Mouse (Mus musculus) T-helper 2 cell (primary cell): ENCODE results near the gene Phactr1.

Experiments used
- in situ Hi-C: fragments of 300-600 bp; cut with MboI, MseI; formaldehyde crosslinking; loops from one replicate; pipeline ENCODE4 v1.15.1; 2025; ENCODE audit warnings: high pct_unique_total_duplicates

Phactr1 gene

GRCm38 (mm10) chr13:42976144-42976543, 295.7 kb downstream of the Phactr1 start:
- in situ Hi-C loops = no loop called here

- in situ Hi-C loops = no loop called here
These were observed 296.5 kb downstream of the Phactr1 start for GRCm38 (mm10) chr13:42976967-42977366.

GRCm38 (mm10) chr13:42980581-42980980, 300.2 kb downstream of the Phactr1 start:
- in situ Hi-C loops = no loop called here

- in situ Hi-C loops = no loop called here
These were observed 302.2 kb downstream of the Phactr1 start for GRCm38 (mm10) chr13:42982646-42983045.

- in situ Hi-C loops = no loop called here
These were observed 305.4 kb downstream of the Phactr1 start for GRCm38 (mm10) chr13:42985806-42986205.

GRCm38 (mm10) chr13:42987931-42988579, 307.6 kb downstream of the Phactr1 start:
- in situ Hi-C loops = no loop called here

GRCm38 (mm10) chr13:42989481-42989880, 309.1 kb downstream of the Phactr1 start:
- in situ Hi-C loops = no loop called here

- in situ Hi-C loops = no loop called here
These were observed 309.6 kb downstream of the Phactr1 start for GRCm38 (mm10) chr13:42990051-42990450.

- in situ Hi-C loops = no loop called here
These were observed 310.2 kb downstream of the Phactr1 start for GRCm38 (mm10) chr13:42990493-42991111.

- in situ Hi-C loops = no loop called here
These were observed 310.7 kb downstream of the Phactr1 start for GRCm38 (mm10) chr13:42991164-42991563.

GRCm38 (mm10) chr13:42992306-42992705, 311.9 kb downstream of the Phactr1 start:
- in situ Hi-C loops = no loop called here

- in situ Hi-C loops = no loop called here
These were observed 313.9 kb downstream of the Phactr1 start for GRCm38 (mm10) chr13:42994276-42994675.

GRCm38 (mm10) chr13:42996188-42996587, 315.8 kb downstream of the Phactr1 start:
- in situ Hi-C loops = no loop called here

- in situ Hi-C loops = no loop called here
These were observed 318.9 kb downstream of the Phactr1 start for GRCm38 (mm10) chr13:42999287-42999686.

GRCm38 (mm10) chr13:43005131-43005579, 324.7 kb downstream of the Phactr1 start:
- in situ Hi-C loops = no loop called here

- in situ Hi-C loops = no loop called here
These were observed 328.0 kb downstream of the Phactr1 start for GRCm38 (mm10) chr13:43008466-43008865.

GRCm38 (mm10) chr13:43009596-43009995, 329.2 kb downstream of the Phactr1 start:
- in situ Hi-C loops = no loop called here

GRCm38 (mm10) chr13:43011516-43011915, 331.1 kb downstream of the Phactr1 start:
- in situ Hi-C loops = no loop called here

GRCm38 (mm10) chr13:43013984-43014383, 333.6 kb downstream of the Phactr1 start:
- in situ Hi-C loops = no loop called here

- in situ Hi-C loops = no loop called here
These were observed 335.3 kb downstream of the Phactr1 start for GRCm38 (mm10) chr13:43015768-43016167.

GRCm38 (mm10) chr13:43018863-43019262, 338.4 kb downstream of the Phactr1 start:
- in situ Hi-C loops = no loop called here

- in situ Hi-C loops = no loop called here
These were observed 340.6 kb downstream of the Phactr1 start for GRCm38 (mm10) chr13:43021031-43021430.

- in situ Hi-C loops = no loop called here
These were observed 342.6 kb downstream of the Phactr1 start for GRCm38 (mm10) chr13:43023005-43023404.
